9 mouse cellular contexts compared by ENCODE assay signal in genomic region chr19:11602026-11602425, GRCm38 (mm10). TPM values are rescaled to one million over a fixed set of nuclear protein-coding genes. Genes with fewer than 3 reads are reported as not detected.
DNase-seq lines count a peak whose midpoint lies in the region; ATAC-seq and TF ChIP-seq lines count a peak whose summit lies in the region.
"Had no signal": no experiment of that assay in that cellular context is flagged by ENCODE, and none has a peak within 500 bp of the region (broad histone marks: within the 10 kb centered on the region; RNA-seq: fewer than 3 reads in every experiment).

No protein-coding gene starts in this region.

- H3K9me3 ChIP-seq in kidney, embryonic 16.5 days (ENCODE audit: low read length) = no peaks in the 10 kb centered on the region
- H3K9me3 ChIP-seq in ES-E14 (ENCODE audit: control insufficient read depth, insufficient read depth, low read depth, low read length) = no peaks in the 10 kb centered on the region
- H3K9me3 ChIP-seq: megakaryocyte, embryonic 14.5 days had no signal

- ATAC-seq in kidney, embryonic 16.5 days (ENCODE audit: low FRiP score, low TSS enrichment) = no peak; the same call in 1 of the 2 replicates
- peak; percentile 96 for ATAC-seq in common myeloid progenitor, adult 5-6 weeks (replicated peaks; ENCODE audit: low read depth, poor library complexity, severe bottlenecking)

- H3K27me3 ChIP-seq in kidney, embryonic 16.5 days (ENCODE audit: insufficient read depth, low read length) = no peaks in the 10 kb centered on the region

- in situ Hi-C loops in ES-E14 (cut with MboI; ENCODE audit: low sequenced_read_pairs in 2 of 2, unreplicated experiment in 2 of 2) = loop anchor here (10.0 kb wide), 1 partner anchor 417 kb away; no protein-coding TSS in a partner anchor

- no peak overlapping the region for H3K9ac ChIP-seq in kidney, embryonic 16.5 days (replicated peaks; ENCODE audit: low read length)
- H3K9ac ChIP-seq in ES-E14 (ENCODE audit: insufficient read depth, low read depth, low read length, poor library complexity, severe bottlenecking) = no peak overlapping the region

- DNase-seq in kidney, postnatal 14 days = peak; percentile 7
- peak; percentile 13 for DNase-seq in ES-E14 (ENCODE audit: low read depth, low spot score)
- peak; percentile 7 to 31 for DNase-seq in layer of hippocampus, postnatal 36 days
- peak; percentile 2 for DNase-seq in right cerebral cortex, postnatal 4 days
- DNase-seq in cerebellum, adult 9-11 months = no peak

- no peaks in the 10 kb centered on the region for H3K36me3 ChIP-seq in kidney, embryonic 16.5 days (ENCODE audit: insufficient read depth, low read length)
- no peaks in the 10 kb centered on the region for H3K36me3 ChIP-seq in ES-E14 (ENCODE audit: control insufficient read depth, insufficient read depth, low read length, poor library complexity, severe bottlenecking)

- WGBS in kidney, embryonic 16.5 days = 89% methylated on average over 2 of the region's 2 CpGs

- no peak overlapping the region for H3K4me3 ChIP-seq in kidney, embryonic 16.5 days (ENCODE audit: low read length)
- H3K4me3 ChIP-seq in ES-E14 (ENCODE audit: insufficient read depth in 1 of 2, low read depth in 1 of 2, low read length in 2 of 2, poor library complexity in 1 of 2, severe bottlenecking in 1 of 2) = no peak overlapping the region
- H3K4me3 ChIP-seq: megakaryocyte, embryonic 14.5 days had no signal

- no peak overlapping the region for H3K27ac ChIP-seq in kidney, embryonic 16.5 days (ENCODE audit: low read length)
- H3K27ac ChIP-seq in ES-E14 (ENCODE audit: insufficient read depth, low read depth, low read length, poor library complexity, severe bottlenecking) = no peak overlapping the region

- no peak overlapping the region for H3K4me2 ChIP-seq in kidney, embryonic 16.5 days (replicated peaks; ENCODE audit: low read depth, low read length)

- no peaks in the 10 kb centered on the region for H3K4me1 ChIP-seq in kidney, embryonic 16.5 days (ENCODE audit: insufficient read depth, low read length)
- H3K4me1 ChIP-seq in ES-E14 (ENCODE audit: control insufficient read depth in 2 of 2, insufficient read depth in 2 of 2, low read length in 2 of 2, poor library complexity in 1 of 2) = no peaks in the 10 kb centered on the region

TF ChIP-seq in ES-E14, 5 proteins besides CTCF, POLR2A, EP300 and RAD21:
- TF ChIP-seq ZC3H11A (IDR thresholded peaks at IDR 0.05; ENCODE audit: borderline replicate concordance, low read depth, low read length) (peak; percentile 65; the same call in 1 of the 2 replicates), CHD2 (IDR thresholded peaks at IDR 0.05; ENCODE audit: low read depth, low read length) (no peak)
TF ChIP-seq in ES-E14: peak in this region for 1.

RNA-seq across cellular contexts. Expression of gene Ms4a6d, which starts 2.6 kb away (rescaled TPM):
- polyA plus RNA-seq in kidney, embryonic 16.5 days (2015; fragmentation: Nextera tagmentation; extraction: Ambion mirVana) = 1.7 and 2.6 TPM in 2 replicates
- 2.3 and 4.0 TPM in 2 replicates for total RNA-seq in ES-E14 (2012; rRNA removed)
- total RNA-seq in common myeloid progenitor, adult 5-6 weeks (2017) = 0.82 TPM in 1 of 2 replicates, not detected in the other
- 1 to 10 TPM; 1.2 to 1.4 TPM for total RNA-seq in layer of hippocampus, postnatal 36 days (2021)

RNA-seq across cellular contexts. Expression of gene Ms4a2, which starts 21.5 kb away (rescaled TPM):
- polyA plus RNA-seq in kidney, embryonic 16.5 days (2015; fragmentation: Nextera tagmentation; extraction: Ambion mirVana) = 2.6 and 3.0 TPM in 2 replicates
- not detected in 2 replicates for total RNA-seq in ES-E14 (2012; rRNA removed)
- total RNA-seq in common myeloid progenitor, adult 5-6 weeks (2017) = 54.6 and 59.7 TPM in 2 replicates
- total RNA-seq in layer of hippocampus, postnatal 36 days (2021) = not detected
- polyA plus RNA-seq: frontal cortex, adult 2 months had no signal

RNA-seq across cellular contexts. Expression of gene Ms4a3, which starts 38.6 kb away (rescaled TPM):
- polyA plus RNA-seq in kidney, embryonic 16.5 days (2015; fragmentation: Nextera tagmentation; extraction: Ambion mirVana) = not detected in 2 replicates
- total RNA-seq in ES-E14 (2012; rRNA removed) = not detected in 2 replicates
- total RNA-seq in common myeloid progenitor, adult 5-6 weeks (2017) = 31.1 and 41.7 TPM in 2 replicates
- total RNA-seq in layer of hippocampus, postnatal 36 days (2021) = not detected
- polyA plus RNA-seq: frontal cortex, adult 2 months had no signal

RNA-seq across cellular contexts. Expression of gene Oosp2, which starts 58.3 kb away (rescaled TPM):
- polyA plus RNA-seq in kidney, embryonic 16.5 days (2015; fragmentation: Nextera tagmentation; extraction: Ambion mirVana) = not detected in 2 replicates
- not detected in 2 replicates for total RNA-seq in ES-E14 (2012; rRNA removed)
- total RNA-seq in common myeloid progenitor, adult 5-6 weeks (2017) = 2.7 TPM in 1 of 2 replicates, not detected in the other
- total RNA-seq in layer of hippocampus, postnatal 36 days (2021) = not detected
- polyA plus RNA-seq: frontal cortex, adult 2 months had no signal

Comparison
In these comparisons a context has a peak if more than half of its experiments do, and no peak if none do; other contexts are left out.
1. RNA of gene Ms4a2, which starts 21.5 kb away (total RNA-seq): 54.6 to 59.7 TPM in common myeloid progenitor, adult 5-6 weeks; not detected in layer of hippocampus, postnatal 36 days and not detected in ES-E14; every median in the first group is over 10 times any median in the second.
2. RNA of gene Ms4a3, which starts 38.6 kb away (total RNA-seq): 31.1 to 41.7 TPM in common myeloid progenitor, adult 5-6 weeks; not detected in ES-E14 and not detected in layer of hippocampus, postnatal 36 days; every median in the first group is over 10 times any median in the second.